Mouse (Mus musculus): ENCODE results near the gene Ehd4. TPM values are rescaled to one million over a fixed set of nuclear protein-coding genes. Genes with fewer than 3 reads are reported as not detected.

The Ehd4 gene
- polyA plus RNA-seq, 1 experiment from 2014 or later = 69.6 TPM

DNA sequence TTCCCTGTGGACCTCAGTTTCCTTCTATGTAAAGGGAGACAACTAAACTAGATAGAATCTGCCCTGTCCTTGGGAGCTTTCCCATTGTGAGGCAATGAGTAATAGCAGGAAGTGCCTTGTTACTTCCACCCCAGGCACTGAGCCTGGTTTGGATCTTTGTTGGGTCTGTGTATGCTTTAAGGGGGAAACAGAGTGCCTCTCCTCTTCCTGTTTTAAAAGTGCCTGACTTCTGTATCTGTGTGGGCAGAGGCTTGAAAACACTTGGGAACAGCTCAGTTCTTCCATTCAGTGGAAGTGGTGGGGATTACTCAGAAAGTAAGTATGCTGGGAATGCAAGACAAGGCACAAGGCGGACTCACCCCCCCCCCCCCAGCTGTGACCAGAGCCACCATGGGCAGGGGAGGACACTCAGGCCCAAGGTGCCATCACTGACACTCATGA lies 25.8 kb downstream of the Ehd4 start:
- no peaks in the 10 kb centered on the region for H3K27me3 ChIP-seq
- no peak for TF ChIP-seq CTCF (IDR thresholded peaks at IDR 0.05)
- DNase-seq (ENCODE audit: low read depth, low spot score) = no peak
- CTCF ChIA-PET = interaction anchor here (1.0 to 3.2 kb wide), 5 partner anchors 14 to 46 kb away, joined by 3 to 11 read pairs (median 4); no protein-coding TSS in a partner anchor
- ATAC-seq = peak; percentile 46
- in situ Hi-C loops (cut with MboI; ENCODE audit: low pct_unique_long_range_greater_than_20kb) = no loop called here
- POLR2A ChIA-PET = interaction anchor here (1.1 to 1.3 kb wide), 2 partner anchors 26 to 35 kb away, joined by 3 read pairs; partner anchors contain the start of gene Ehd4

- no peak for TF ChIP-seq CTCF (IDR thresholded peaks at IDR 0.05)
- H3K27me3 ChIP-seq = no peaks in the 10 kb centered on the region
- ChIA-PET POLR2A (interaction anchor here (1.3 kb wide), 1 partner anchor 34 kb away, joined by 3 read pairs; no protein-coding TSS in a partner anchor), CTCF (interaction anchor here (1.3 to 3.2 kb wide), 4 partner anchors 14 to 45 kb away, joined by 3 to 11 read pairs (median 5); no protein-coding TSS in a partner anchor)
- ATAC-seq (no peak), DNase-seq (ENCODE audit: low read depth, low spot score) (no peak)
- in situ Hi-C loops (cut with MboI; ENCODE audit: low pct_unique_long_range_greater_than_20kb) = no loop called here
Measured at GRCm38 (mm10) chr2:120128011-120128410, 26.4 kb downstream of the Ehd4 start.

DNA sequence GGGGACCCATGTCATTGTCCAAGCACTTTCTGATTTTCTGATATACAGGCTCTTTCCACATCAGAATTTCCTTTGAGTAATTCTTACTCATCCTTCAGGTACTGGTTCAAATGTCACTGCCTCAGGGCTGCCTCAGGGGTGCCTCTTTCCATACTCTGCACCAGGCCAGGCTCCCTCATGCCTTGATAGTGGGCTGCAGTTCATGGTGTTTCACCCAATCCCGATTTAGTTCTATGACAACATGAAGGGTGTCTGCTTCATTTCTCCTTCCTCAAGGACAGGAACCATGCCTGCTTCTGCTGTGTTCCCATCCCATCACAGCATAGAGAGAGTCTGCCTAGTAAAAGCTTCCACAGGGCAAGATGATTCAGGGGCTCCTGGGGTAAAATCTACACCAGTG lies 27.5 kb downstream of the Ehd4 start:
- DNase-seq (ENCODE audit: low read depth, low spot score) = no peak
- ChIA-PET POLR2A (interaction anchor here (0.5 kb wide), 1 partner anchor 995 kb away, joined by 4 read pairs; no protein-coding TSS in a partner anchor), CTCF (interaction anchor here (1.5 to 3.2 kb wide), 3 partner anchors 13 to 44 kb away, joined by 3 to 11 read pairs (median 6); no protein-coding TSS in a partner anchor)
- ATAC-seq = no peak
- no peak for TF ChIP-seq CTCF (IDR thresholded peaks at IDR 0.05)
- no peaks in the 10 kb centered on the region for H3K27me3 ChIP-seq
- in situ Hi-C loops (cut with MboI; ENCODE audit: low pct_unique_long_range_greater_than_20kb) = no loop called here

DNA sequence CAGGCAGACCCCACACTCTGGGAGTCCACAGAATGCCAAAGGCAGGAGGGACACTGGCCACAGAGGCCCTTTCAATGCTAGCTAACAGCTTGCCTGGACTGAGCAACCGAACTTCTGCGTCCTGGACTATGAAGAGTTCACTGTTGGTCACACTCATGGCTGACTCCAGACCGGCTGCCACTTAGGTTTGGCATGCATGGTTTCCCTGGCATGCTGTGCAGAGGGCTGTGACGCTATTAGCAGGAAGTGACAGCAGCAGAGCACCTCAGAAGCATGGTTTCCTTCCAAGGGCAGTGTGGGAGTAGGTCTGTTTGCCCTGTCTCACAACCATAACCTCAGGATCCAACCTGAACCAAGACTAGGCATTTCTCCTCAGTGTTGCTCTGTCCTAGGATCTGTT lies 28.0 kb downstream of the Ehd4 start:
- POLR2A ChIA-PET = interaction anchor here (0.5 kb wide), 1 partner anchor 996 kb away, joined by 4 read pairs; no protein-coding TSS in a partner anchor
- DNase-seq (ENCODE audit: low read depth, low spot score) (no peak), ATAC-seq (no peak)
- CTCF ChIA-PET = no interaction called here
- in situ Hi-C loops (cut with MboI; ENCODE audit: low pct_unique_long_range_greater_than_20kb) = no loop called here
- H3K27me3 ChIP-seq = no peaks in the 10 kb centered on the region
- TF ChIP-seq CTCF (IDR thresholded peaks at IDR 0.05) = no peak

DNA sequence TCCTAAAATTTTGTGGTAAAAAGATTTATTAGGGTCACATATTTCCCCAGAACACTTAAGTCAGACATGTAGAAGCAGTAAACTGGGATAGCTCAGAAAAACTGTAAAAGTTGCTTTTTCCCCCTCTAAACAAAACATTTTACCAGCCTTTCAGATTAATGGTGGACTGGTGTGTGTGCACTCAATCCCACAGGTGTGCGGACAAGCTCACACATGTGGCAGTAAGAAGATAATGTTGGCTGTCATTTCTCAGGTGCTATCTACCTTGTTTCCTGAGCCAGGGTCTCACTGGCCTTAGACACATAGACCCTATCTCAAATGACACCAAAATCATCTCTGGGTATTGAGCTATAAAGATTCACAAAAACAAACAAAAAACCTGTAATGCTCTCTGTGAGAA lies 28.9 kb downstream of the Ehd4 start:
- POLR2A ChIA-PET = no interaction called here
- TF ChIP-seq CTCF (IDR thresholded peaks at IDR 0.05) = no peak
- no peaks in the 10 kb centered on the region for H3K27me3 ChIP-seq
- in situ Hi-C loops (cut with MboI; ENCODE audit: low pct_unique_long_range_greater_than_20kb) = no loop called here
- ATAC-seq (no peak), DNase-seq (ENCODE audit: low read depth, low spot score) (no peak)
- CTCF ChIA-PET = no interaction called here

- no peak for ATAC-seq
- DNase-seq (ENCODE audit: low read depth, low spot score) = no peak
- in situ Hi-C loops (cut with MboI; ENCODE audit: low pct_unique_long_range_greater_than_20kb) = no loop called here
- ChIA-PET POLR2A (no interaction called here), CTCF (no interaction called here)
- no peaks in the 10 kb centered on the region for H3K27me3 ChIP-seq
- no peak for TF ChIP-seq CTCF (IDR thresholded peaks at IDR 0.05)
Measured at GRCm38 (mm10) chr2:120124946-120125345, 29.5 kb downstream of the Ehd4 start.

- ChIA-PET POLR2A (no interaction called here), CTCF (interaction anchor here (1.4 kb wide), 1 partner anchor 25 kb away, joined by 5 read pairs; no protein-coding TSS in a partner anchor)
- in situ Hi-C loops (cut with MboI; ENCODE audit: low pct_unique_long_range_greater_than_20kb) = no loop called here
- DNase-seq (ENCODE audit: low read depth, low spot score) (no peak), ATAC-seq (no peak)
- no peaks in the 10 kb centered on the region for H3K27me3 ChIP-seq
- TF ChIP-seq CTCF (IDR thresholded peaks at IDR 0.05) = no peak
Measured at GRCm38 (mm10) chr2:120124096-120124495, 30.3 kb downstream of the Ehd4 start.

- DNase-seq (ENCODE audit: low read depth, low spot score) = no peak
- no peaks in the 10 kb centered on the region for H3K27me3 ChIP-seq
- POLR2A ChIA-PET = no interaction called here
- no peak for ATAC-seq
- in situ Hi-C loops (cut with MboI; ENCODE audit: low pct_unique_long_range_greater_than_20kb) = no loop called here
- CTCF ChIA-PET = interaction anchor here (1.4 kb wide), 1 partner anchor 24 kb away, joined by 5 read pairs; no protein-coding TSS in a partner anchor
- TF ChIP-seq CTCF (IDR thresholded peaks at IDR 0.05) = no peak
Measured at GRCm38 (mm10) chr2:120122983-120123382, 31.4 kb downstream of the Ehd4 start.

DNA sequence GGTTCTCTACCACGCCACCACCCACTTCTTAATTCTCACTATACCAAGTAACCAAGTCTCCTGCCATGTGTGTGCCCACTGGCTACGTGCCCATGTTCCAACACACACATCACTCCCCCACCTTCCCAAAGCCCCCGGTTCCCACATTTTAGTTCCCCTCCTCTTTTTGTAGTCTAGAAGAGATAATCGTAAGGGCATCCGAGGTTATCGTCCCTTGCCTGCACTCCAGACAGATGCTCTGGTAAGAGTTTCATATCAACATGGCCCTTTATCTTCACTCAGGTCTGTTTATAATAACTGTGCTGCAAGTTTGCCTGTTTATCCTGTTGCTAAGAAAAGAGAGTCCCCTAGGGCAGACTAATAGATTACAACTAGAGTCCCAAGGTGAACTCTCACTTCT lies 37.1 kb downstream of the Ehd4 start:
- in situ Hi-C loops (cut with MboI; ENCODE audit: low pct_unique_long_range_greater_than_20kb) = no loop called here
- ChIA-PET CTCF (no interaction called here), POLR2A (no interaction called here)
- no peak for TF ChIP-seq CTCF (IDR thresholded peaks at IDR 0.05)
- no peaks in the 10 kb centered on the region for H3K27me3 ChIP-seq
- ATAC-seq (no peak), DNase-seq (ENCODE audit: low read depth, low spot score) (no peak)

GRCm38 (mm10) chr2:120116362-120116761 lies 38.0 kb downstream of the Ehd4 start:
- no peak for TF ChIP-seq CTCF (IDR thresholded peaks at IDR 0.05)
- no peaks in the 10 kb centered on the region for H3K27me3 ChIP-seq
- DNase-seq (ENCODE audit: low read depth, low spot score) (no peak), ATAC-seq (no peak)
- POLR2A ChIA-PET = no interaction called here
- in situ Hi-C loops (cut with MboI; ENCODE audit: low pct_unique_long_range_greater_than_20kb) = no loop called here
- CTCF ChIA-PET = no interaction called here

- H3K27me3 ChIP-seq = no peaks in the 10 kb centered on the region
- no peak for ATAC-seq
- no peak for DNase-seq (ENCODE audit: low read depth, low spot score)
- in situ Hi-C loops (cut with MboI; ENCODE audit: low pct_unique_long_range_greater_than_20kb) = no loop called here
- CTCF ChIA-PET = interaction anchor here (0.9 to 1.8 kb wide), 3 partner anchors 13 to 32 kb away, joined by 3 to 6 read pairs (median 3); no protein-coding TSS in a partner anchor
- no peak for TF ChIP-seq CTCF (IDR thresholded peaks at IDR 0.05)
- POLR2A ChIA-PET = no interaction called here
Measured at GRCm38 (mm10) chr2:120114977-120115376, 39.4 kb downstream of the Ehd4 start.
